Mouse (Mus musculus) liver, adult 2 months (tissue): ENCODE results near the gene Oxtr.

Source experiments
- CTCF ChIP-seq: fragments of 200-500 bp; IDR thresholded peaks from 2 replicates; pipeline ENCODE4 v1.5.1; 2011; ENCODE audit warnings: low read depth, low read length, control low read depth
- POLR2A ChIP-seq: fragments of 200-500 bp; IDR thresholded peaks from 2 replicates; pipeline ENCODE4 v1.6.1; 2011; ENCODE audit warnings: low read length, control low read depth; ENCODE audit not compliant: insufficient read depth; ENCODE audit errors: extremely low read depth

GRCm38 (mm10) chr6:112501156-112501555 lies 11.4 kb upstream of the Oxtr start:
- TF ChIP-seq CTCF: peak; percentile 22; the same call in 1 of the 2 replicates
- no peak for TF ChIP-seq POLR2A
